Mouse (Mus musculus) right cerebral cortex, postnatal 14 days (tissue): ENCODE results near the gene Smr3a.

Experiments
- DNase-seq: peaks from one replicate; pipeline ENCODE4 v3.0.0; 2022

Gene Smr3a

GRCm38 (mm10) chr5:88002249-88002648 lies at the start of gene Smr3a:
Smr3a (plus strand) TSS chr5:88002549.
- no peak for DNase-seq

- DNase-seq, result no peak
These were observed 33.1 kb upstream of the Smr3a start, which contains the start of the genes 2310003L06Rik and Gm28434 for GRCm38 (mm10) chr5:87969201-87969600. 2310003L06Rik (plus strand) TSS chr5:87969459. Gm28434 (plus strand) TSS chr5:87969517.

- DNase-seq, result no peak
These were observed 23.2 kb upstream of the Smr3a start, which contains the start of gene Cabs1 for GRCm38 (mm10) chr5:87979139-87979538. Cabs1 (plus strand) TSS chr5:87979439.

GRCm38 (mm10) chr5:87982468-87983214 lies 19.7 kb upstream of the Smr3a start:
- no peak for DNase-seq

GRCm38 (mm10) chr5:88005241-88005640 lies 2.9 kb downstream of the Smr3a start:
- DNase-seq, result no peak
